Mouse (Mus musculus): ENCODE results near the gene Hnrnpl. TPM values are rescaled to one million over a fixed set of nuclear protein-coding genes. Genes with fewer than 3 reads are reported as not detected.
A peak's percentile ranks its signal among the peaks of the same experiment; 100 is the strongest.

The Hnrnpl gene
- polyA plus RNA-seq, 1 experiment from 2014 or later, result 144 TPM

GRCm38 (mm10) chr7:28767462-28767965 is 40.8 kb upstream of the Hnrnpl start, which contains the start of gene Nfkbib:
Nfkbib (minus strand) TSS chr7:28767512.
- H3K9me3 ChIP-seq (ENCODE audit: control insufficient read depth), result no peaks in the 10 kb centered on the region
- WGBS, result 66% methylated on average over 7 of the region's 7 CpGs
- H3K4me2 ChIP-seq (replicated peaks; ENCODE audit: low read depth), result peak within 1 kb of the TSS; percentile 70
- H3K36me3 ChIP-seq (ENCODE audit: control insufficient read depth, insufficient read depth), result peaks cover 14% of the 10 kb centered on the region; the same call in 1 of the 2 replicates
- ATAC-seq, result no peak
- no peak for TF ChIP-seq CTCF (IDR thresholded peaks at IDR 0.05; ENCODE audit: low read depth)
- H3K27ac ChIP-seq (ENCODE audit: low read depth, low read length), result no peak within 1 kb of the TSS
- H3K27me3 ChIP-seq (replicated peaks; ENCODE audit: control insufficient read depth, insufficient read depth, low read length), result no peaks in the 10 kb centered on the region
- H3K4me3 ChIP-seq (ENCODE audit: low read depth, low read length), result peak within 1 kb of the TSS; percentile 73
- peak within 1 kb of the TSS; percentile 82 for H3K9ac ChIP-seq (ENCODE audit: low read depth, low read length)
- H3K4me1 ChIP-seq (replicated peaks; ENCODE audit: control insufficient read depth, insufficient read depth, low read length), result no peaks in the 10 kb centered on the region

- ATAC-seq, result no peak
Measured at GRCm38 (mm10) chr7:28769414-28769958, 38.9 kb upstream of the Hnrnpl start.

DNA sequence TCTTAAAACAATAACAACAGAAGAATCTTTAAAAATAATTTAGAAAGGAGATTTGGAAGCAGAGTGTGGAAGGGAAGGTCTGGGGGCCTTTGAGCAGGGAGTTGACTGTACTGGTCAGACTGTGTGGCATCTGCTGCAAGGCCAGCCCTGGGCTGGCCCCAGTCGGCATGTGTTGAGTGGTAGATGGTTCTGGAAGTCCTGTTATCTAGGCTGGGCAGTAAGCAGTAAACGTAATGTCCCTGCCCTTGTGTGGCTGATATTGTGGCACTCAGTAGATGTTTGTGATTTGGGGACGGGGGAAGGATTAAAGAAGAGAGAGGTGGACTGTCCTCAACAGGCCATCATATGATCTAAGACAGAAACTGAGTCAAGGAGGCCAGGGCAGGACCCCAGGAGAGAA is 38.0 kb upstream of the Hnrnpl start:
- Histone ChIP-seq H3K9ac (ENCODE audit: low read depth, low read length) (no peak overlapping the region), H3K4me1 (replicated peaks; ENCODE audit: control insufficient read depth, insufficient read depth, low read length) (no peaks in the 10 kb centered on the region), H3K4me2 (replicated peaks; ENCODE audit: low read depth) (no peak overlapping the region), H3K27ac (ENCODE audit: low read depth, low read length) (no peak overlapping the region), H3K9me3 (ENCODE audit: control insufficient read depth) (no peaks in the 10 kb centered on the region), H3K4me3 (ENCODE audit: low read depth, low read length) (no peak overlapping the region), H3K36me3 (ENCODE audit: control insufficient read depth, insufficient read depth) (peaks cover 21% of the 10 kb centered on the region; the same call in 1 of the 2 replicates), H3K27me3 (replicated peaks; ENCODE audit: control insufficient read depth, insufficient read depth, low read length) (no peaks in the 10 kb centered on the region)
- TF ChIP-seq CTCF (IDR thresholded peaks at IDR 0.05; ENCODE audit: low read depth), result no peak
- no peak for ATAC-seq
- WGBS, result 80% methylated on average over 3 of the region's 3 CpGs

More at GRCm38 (mm10) chr7:28769414-28769958, 38.9 kb upstream of the Hnrnpl start:
- Histone ChIP-seq H3K27ac (ENCODE audit: low read depth, low read length) (no peak overlapping the region), H3K27me3 (replicated peaks; ENCODE audit: control insufficient read depth, insufficient read depth, low read length) (no peaks in the 10 kb centered on the region), H3K4me1 (replicated peaks; ENCODE audit: control insufficient read depth, insufficient read depth, low read length) (no peaks in the 10 kb centered on the region), H3K9me3 (ENCODE audit: control insufficient read depth) (no peaks in the 10 kb centered on the region), H3K4me2 (replicated peaks; ENCODE audit: low read depth) (no peak overlapping the region), H3K9ac (ENCODE audit: low read depth, low read length) (no peak overlapping the region), H3K4me3 (ENCODE audit: low read depth, low read length) (no peak overlapping the region), H3K36me3 (ENCODE audit: control insufficient read depth, insufficient read depth) (peaks cover 12% of the 10 kb centered on the region; the same call in 1 of the 2 replicates)
- 94% methylated on average over 9 of the region's 9 CpGs for WGBS
- TF ChIP-seq CTCF (IDR thresholded peaks at IDR 0.05; ENCODE audit: low read depth), result no peak

GRCm38 (mm10) chr7:28771867-28772266 is 36.5 kb upstream of the Hnrnpl start:
- H3K27ac ChIP-seq (ENCODE audit: low read depth, low read length), result no peak overlapping the region
- no peaks in the 10 kb centered on the region for H3K4me1 ChIP-seq (replicated peaks; ENCODE audit: control insufficient read depth, insufficient read depth, low read length)
- 90% methylated on average over 11 of the region's 11 CpGs for WGBS
- H3K9me3 ChIP-seq (ENCODE audit: control insufficient read depth), result no peaks in the 10 kb centered on the region
- no peak overlapping the region for H3K4me3 ChIP-seq (ENCODE audit: low read depth, low read length)
- H3K9ac ChIP-seq (ENCODE audit: low read depth, low read length), result no peak overlapping the region
- H3K27me3 ChIP-seq (replicated peaks; ENCODE audit: control insufficient read depth, insufficient read depth, low read length), result no peaks in the 10 kb centered on the region
- TF ChIP-seq CTCF (IDR thresholded peaks at IDR 0.05; ENCODE audit: low read depth), result no peak
- no peak for ATAC-seq
- no peak overlapping the region for H3K4me2 ChIP-seq (replicated peaks; ENCODE audit: low read depth)
- peaks cover 26% of the 10 kb centered on the region; the same call in 1 of the 2 replicates for H3K36me3 ChIP-seq (ENCODE audit: control insufficient read depth, insufficient read depth)

- ATAC-seq, result no peak
- no peaks in the 10 kb centered on the region for H3K27me3 ChIP-seq (replicated peaks; ENCODE audit: control insufficient read depth, insufficient read depth, low read length)
- H3K36me3 ChIP-seq (ENCODE audit: control insufficient read depth, insufficient read depth), result peaks cover 35% of the 10 kb centered on the region
- no peaks in the 10 kb centered on the region for H3K4me1 ChIP-seq (replicated peaks; ENCODE audit: control insufficient read depth, insufficient read depth, low read length)
- no peak overlapping the region for H3K4me2 ChIP-seq (replicated peaks; ENCODE audit: low read depth)
- 80% methylated on average over 3 of the region's 3 CpGs for WGBS
- H3K27ac ChIP-seq (ENCODE audit: low read depth, low read length), result no peak overlapping the region
- H3K9ac ChIP-seq (ENCODE audit: low read depth, low read length), result no peak overlapping the region
- no peak overlapping the region for H3K4me3 ChIP-seq (ENCODE audit: low read depth, low read length)
- no peak for TF ChIP-seq CTCF (IDR thresholded peaks at IDR 0.05; ENCODE audit: low read depth)
- no peaks in the 10 kb centered on the region for H3K9me3 ChIP-seq (ENCODE audit: control insufficient read depth)
Measured at GRCm38 (mm10) chr7:28773163-28773562, 35.2 kb upstream of the Hnrnpl start.

- H3K27me3 ChIP-seq (replicated peaks; ENCODE audit: control insufficient read depth, insufficient read depth, low read length), result no peaks in the 10 kb centered on the region
- 91% methylated on average over 12 of the region's 12 CpGs for WGBS
- no peak overlapping the region for H3K27ac ChIP-seq (ENCODE audit: low read depth, low read length)
- ATAC-seq, result no peak
- H3K4me1 ChIP-seq (replicated peaks; ENCODE audit: control insufficient read depth, insufficient read depth, low read length), result no peaks in the 10 kb centered on the region
- H3K9me3 ChIP-seq (ENCODE audit: control insufficient read depth), result no peaks in the 10 kb centered on the region
- H3K36me3 ChIP-seq (ENCODE audit: control insufficient read depth, insufficient read depth), result peaks cover 39% of the 10 kb centered on the region
- TF ChIP-seq CTCF (IDR thresholded peaks at IDR 0.05; ENCODE audit: low read depth), result no peak
- no peak overlapping the region for H3K4me3 ChIP-seq (ENCODE audit: low read depth, low read length)
- no peak overlapping the region for H3K9ac ChIP-seq (ENCODE audit: low read depth, low read length)
- H3K4me2 ChIP-seq (replicated peaks; ENCODE audit: low read depth), result no peak overlapping the region
Measured at GRCm38 (mm10) chr7:28774164-28774563, 34.2 kb upstream of the Hnrnpl start.

Measured in intestine, postnatal 0 days (tissue).